Mouse (Mus musculus) urinary bladder, adult 2 months (tissue): ENCODE results near the gene Gtf3c6. TPM values are rescaled to one million over a fixed set of nuclear protein-coding genes. Genes with fewer than 3 reads are reported as not detected.

Experiments
- DNase-seq: peaks from one replicate; pipeline ENCODE4 v3.0.0; 2022; ENCODE audit warnings: low spot score
- polyA plus RNA-seq: library from polyadenylated mRNA; depleted of rRNA; stranded (reverse); fragments of >200 nt; gene quantifications from 2 replicates; pipeline ENCODE4 v1.2.3, GENCODE M21; 2012; rRNA removed

Gene Gtf3c6
- polyA plus RNA-seq, 1 experiment: 24.5 TPM

DNA sequence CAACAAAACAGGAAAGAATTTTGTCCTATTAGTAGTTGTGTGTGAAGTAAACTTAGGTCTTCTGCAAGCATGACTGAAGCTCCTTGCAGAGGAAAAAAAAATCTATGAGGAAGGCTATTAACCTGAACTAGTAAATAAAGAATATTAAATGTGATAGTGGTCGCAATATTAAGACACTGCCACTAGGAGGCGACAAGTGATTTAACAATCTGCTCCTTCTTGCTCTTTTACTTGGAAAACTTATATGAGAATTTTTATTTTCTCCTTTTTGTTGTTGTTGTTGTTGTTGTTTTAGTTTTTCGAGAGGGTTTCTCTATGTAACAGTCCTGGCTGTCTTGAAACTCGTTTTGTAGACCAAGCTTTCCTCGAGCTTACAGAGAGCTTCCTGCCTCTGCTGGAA lies 1.1 kb upstream of the Gtf3c6 start:
- no peak for DNase-seq

DNA sequence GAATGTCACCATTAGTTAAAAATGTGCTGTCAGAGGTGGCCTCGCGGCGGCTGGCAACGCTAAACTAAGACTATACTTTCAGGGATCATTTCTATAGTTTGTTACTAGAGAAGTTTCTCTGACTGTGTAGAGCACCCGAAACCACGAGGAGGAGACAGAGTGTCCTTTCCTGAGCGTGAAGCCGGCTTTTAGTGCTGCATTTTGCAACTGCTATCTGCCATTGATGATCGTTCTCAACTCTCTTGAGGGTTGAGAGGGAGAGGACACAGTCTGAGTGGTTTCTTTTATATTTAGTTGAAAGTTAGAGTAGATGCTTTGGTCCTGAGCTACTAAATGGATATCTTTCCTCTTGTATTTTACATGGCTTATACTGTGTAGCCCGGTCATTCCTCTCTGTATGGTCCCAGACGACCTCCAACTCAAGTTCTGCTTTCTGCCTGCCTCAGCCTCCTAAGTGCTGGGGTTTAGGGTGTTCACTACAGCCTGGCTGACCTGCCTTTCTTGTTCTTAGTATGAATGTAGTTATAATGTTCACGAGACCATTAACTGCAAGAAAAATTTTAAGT lies 576 bp upstream of the Gtf3c6 start:
- no peak for DNase-seq

DNA sequence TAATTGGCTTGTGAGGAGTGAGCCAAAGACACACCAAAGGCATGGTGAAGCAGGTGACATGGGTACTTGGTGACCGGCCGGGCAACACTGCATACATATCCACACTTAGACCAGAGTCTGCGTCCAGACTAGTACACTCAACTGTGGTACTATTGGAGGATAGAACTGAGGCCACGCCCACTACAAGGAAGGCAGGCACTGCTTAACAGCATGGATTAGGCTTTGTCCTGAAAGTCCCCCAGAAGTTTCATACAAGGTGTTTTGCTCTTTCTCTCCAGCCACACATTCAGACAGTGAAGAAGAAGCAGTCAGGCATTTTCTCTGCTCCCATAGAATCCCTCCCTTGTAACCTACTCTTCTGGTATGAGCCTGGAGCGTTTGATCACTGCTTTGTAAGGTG lies 1.2 kb downstream of the Gtf3c6 start:
- DNase-seq: no peak

DNA sequence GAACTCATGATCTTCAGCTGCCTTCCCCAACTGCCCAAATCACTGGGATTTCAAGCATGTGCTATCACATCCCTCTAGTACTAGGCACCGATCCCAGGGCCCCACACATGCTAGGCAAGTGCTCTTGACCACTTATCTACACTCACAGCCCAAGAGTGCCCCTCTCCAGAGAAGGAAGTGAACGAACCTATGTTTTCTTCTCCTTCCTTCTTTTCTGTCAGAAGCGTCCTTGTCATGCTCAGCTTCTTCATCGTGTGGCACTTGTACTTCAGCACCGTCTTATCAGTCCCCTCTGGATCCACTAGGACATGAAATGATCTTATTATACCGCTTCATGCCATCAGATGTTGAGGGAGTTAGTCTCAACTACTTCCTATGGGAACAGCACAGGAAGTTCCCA lies 6.9 kb downstream of the Gtf3c6 start:
- DNase-seq: no peak

DNA sequence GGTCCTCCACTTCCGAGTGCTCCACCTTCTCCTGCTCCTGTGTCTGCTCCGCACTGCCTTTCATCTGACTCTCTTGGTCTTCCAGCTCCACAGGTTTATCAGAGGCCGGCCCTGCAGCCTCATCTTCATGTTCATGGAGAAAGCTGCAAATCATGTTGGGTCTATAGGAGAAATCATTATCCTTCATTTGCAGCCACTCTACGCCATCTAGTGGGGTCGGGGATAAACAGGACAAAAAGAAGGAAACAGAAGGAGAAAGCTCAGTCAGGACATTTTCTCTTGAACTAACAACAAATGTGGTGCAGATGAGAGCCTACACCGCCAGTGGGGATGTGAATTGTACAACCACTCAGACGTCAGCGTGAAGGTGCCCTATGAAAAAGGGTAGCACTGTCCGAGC lies 8.3 kb downstream of the Gtf3c6 start:
- DNase-seq: no peak

DNA sequence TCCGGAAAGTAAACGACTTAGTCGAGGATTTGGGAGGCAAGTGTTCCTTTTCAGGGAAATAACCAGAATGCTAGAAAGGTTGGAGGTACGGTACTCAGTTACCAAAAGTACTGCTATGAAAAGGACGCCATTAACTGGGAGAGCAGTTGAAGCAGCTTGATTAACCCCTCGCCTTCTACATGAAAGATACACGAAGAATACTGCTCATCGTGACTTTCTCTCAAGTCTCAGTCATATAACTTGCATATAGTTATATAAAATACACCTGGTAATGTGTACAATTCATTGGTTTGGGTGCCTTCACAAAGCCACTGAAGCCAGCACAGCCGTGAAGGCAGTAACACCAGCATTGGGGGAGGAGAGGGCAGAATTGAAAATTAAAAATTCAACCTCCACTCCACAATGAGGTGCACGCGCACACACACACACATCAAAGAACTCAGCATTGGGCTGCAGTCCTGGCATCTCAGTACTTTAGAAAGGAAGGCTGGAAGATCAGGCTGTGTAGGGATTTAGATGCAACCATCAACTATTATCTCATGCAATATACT lies 10.7 kb downstream of the Gtf3c6 start:
- DNase-seq: no peak

DNA sequence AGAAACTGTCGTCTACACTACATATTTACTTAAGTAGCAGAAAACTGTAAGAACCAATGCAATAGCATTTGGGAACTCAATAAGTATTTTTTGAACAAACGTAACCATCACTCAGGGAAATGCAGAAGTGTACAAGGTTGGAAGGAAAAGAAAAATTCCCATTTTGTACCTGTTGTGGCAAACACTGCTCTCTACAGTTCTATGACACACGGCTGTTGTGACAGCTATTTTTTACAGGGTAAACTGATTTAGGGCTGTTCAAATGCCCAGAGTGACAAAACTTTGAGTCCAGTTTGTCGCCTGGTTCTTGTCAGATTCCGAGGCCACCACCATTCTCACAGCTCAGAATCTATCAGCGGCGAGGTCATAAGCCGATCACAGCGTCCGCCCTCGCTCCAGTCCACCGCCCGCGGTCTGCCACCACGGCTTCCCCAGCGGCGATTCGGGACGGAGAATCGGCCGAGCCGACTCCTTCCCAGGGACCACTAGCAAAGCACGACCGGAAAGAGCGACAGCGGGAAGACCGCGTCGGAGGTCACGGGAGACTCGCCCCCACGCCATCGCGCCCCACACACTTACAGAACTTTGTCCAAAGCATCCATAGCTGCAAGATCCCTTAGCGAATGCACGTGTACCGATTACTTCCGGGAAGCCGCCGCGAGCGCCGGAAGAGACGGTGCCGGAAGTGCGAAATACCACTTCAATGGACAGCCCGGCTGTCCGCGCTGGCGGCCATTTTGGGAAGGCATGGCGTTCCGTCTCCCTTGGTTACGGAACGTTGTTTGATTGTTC lies 11.3 kb downstream of the Gtf3c6 start, which contains the start of gene Rpf2:
Gene Rpf2 (minus strand): TSS at position 663 of the 792 bp plus-strand sequence.
- DNase-seq: peak; percentile 50

DNA sequence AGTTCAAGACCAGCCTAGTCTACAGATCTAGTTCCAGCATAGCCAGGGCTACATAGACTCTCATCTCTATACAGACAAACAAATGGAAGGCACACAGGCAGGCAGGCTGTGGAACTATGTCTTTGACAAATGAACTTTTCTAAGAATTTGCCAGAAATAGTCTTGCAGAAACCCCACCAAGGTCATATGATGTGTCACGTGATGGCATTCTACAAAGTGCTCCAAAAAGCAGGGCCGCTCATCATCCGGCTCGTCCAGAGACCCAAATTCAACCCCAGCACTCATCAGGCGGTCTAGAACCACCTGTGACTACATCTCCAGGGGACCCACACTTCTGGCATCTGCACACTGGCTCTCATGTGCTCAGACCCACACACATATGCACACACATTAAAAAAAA lies 20.1 kb downstream of the Gtf3c6 start:
- DNase-seq: no peak

DNA sequence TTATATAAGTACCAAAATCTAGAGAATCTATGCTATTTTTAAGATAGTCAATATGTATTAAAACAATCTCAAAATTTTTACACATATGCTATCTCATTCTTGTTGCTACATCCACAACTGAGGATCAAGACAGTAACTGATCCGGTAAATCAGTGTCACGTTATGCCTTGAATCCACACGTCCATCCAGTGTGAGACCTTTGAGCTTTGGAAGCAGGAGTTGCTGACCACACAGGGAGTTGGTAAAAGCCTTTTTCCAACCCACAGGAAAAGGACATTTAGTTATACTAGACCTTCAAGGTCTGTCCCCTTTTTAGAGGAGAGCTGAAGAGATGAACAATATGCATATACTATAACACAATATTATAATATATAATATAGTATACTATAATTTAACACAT lies 24.7 kb downstream of the Gtf3c6 start:
- no peak for DNase-seq

DNA sequence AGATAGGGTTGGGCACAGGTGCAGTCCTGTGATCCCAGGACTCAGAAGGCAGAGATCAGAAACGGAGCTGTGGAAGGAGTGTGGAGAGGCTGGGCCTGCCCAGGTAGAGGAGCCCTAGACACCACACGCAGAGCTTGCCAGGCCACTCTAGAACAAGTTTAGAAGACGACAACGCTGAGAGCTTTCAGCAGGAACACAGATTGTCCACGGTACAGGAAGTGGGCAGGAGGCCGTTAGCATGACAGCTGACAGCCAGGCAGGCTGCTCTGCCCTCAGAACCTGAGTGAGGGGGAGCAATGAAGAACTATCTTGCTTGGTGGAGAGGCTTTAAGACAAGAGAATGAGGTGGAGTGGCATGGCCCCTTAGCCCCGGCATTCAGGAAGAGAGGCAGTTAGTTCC lies 25.5 kb downstream of the Gtf3c6 start:
- DNase-seq: no peak

DNA sequence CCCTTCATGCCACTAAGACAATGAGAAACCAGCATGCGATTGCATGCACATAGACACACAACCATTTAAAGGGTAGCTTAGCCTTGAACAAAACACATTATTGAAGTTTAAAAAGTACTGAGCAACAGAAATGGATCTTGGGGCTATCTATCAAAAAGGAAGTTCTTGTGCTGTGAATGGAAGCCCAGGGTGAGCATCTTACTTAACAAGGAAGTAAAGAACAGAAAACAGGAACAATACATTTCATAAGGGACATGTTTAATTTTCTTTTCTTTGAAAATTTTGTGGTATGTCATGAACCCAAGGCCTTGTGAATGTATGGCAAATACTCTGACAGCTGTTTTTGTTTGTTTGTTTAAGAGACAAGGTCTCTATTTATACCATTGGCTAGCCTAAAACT lies 28.2 kb downstream of the Gtf3c6 start:
- DNase-seq: no peak

DNA sequence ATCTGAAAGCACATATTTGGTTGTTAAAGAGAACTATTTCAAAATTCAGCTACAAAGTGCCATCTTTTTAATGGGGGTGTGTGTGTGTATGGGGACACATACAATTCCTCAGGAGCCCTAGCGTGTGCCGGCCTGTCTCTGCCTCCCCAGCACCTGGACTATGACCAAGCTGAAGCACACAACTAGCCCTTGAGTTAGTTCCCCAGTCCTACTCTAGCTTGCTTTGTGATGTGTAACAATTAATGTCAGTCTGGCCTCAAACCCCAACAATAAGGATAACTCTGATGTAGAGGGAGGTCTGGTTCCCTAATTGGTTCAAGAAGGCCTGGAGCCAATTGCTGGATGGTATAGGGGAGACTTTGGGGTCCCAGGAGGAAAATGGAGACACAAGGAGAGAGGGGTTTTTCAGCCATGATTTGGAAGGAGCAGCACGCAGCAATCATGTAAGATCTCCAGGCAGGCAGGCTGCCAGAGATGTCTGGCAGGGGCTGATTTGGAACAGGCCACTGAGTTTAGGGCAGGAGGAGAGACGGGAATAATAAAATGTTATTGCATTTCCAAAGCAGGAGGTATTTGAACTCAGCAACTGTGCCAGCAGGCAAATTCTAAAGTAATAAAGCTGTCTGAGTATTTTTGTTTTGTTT lies 30.1 kb downstream of the Gtf3c6 start:
- no peak for DNase-seq

DNA sequence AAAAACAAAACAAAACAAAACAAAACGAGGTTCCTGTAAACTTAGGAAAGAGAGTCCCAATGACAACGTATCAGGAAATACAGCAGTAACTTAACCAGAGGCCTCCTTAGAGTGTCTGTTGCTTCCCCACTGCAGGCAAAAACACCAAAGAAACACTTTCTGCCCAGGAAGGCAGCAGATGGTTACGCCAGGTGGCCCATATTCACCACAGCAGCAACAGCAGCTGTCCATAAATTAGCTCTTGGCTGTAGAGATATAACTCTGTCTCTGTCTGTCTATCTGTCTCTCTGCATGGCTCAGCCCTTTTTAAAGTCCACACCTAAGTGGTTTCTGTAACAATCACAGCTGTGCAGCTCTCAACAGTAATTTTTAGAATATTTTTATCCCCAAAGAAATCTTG lies 39.0 kb downstream of the Gtf3c6 start:
- no peak for DNase-seq

DNA sequence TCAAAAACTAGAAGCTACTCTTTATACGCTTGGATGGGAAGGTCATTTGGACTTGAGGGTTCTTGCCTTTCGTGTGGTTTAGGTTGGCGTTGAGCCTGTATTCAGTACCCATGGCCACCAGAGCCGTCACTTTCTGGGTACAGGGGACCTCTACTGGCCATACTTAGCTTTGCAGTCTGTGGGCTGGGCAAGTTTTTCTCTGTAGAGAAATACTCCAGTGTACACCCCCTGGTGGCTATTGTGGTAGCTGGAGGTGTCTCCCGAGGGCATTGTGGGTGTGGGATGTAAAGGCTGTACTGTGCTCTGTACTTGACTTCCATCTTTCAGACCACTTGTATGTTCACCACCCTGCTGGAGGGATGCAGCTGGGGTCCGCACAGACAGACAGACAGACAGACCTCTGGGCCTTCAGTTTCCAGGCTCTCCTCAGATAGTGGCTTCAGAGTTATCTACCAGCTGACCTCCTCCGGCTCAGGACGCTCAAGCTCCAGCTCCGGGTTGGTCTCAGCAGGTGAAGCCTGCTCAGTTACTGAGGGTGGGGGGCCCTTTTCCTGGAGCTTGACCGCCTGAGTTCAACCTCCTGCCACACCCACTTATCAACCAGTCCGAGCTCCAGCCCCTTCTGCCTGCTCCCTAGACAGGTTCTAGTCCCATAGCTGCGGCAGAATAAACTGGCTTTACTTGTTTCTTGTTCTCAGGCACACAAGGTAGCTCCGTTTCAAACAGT lies 45.3 kb downstream of the Gtf3c6 start:
- peak; percentile 44 for DNase-seq

Other genes starting within 250 kb of the Gtf3c6 start
- gene Mfsd4b1, start 232.8 kb downstream of the Gtf3c6 start, polyA plus RNA-seq: 0.30 and 0.44 TPM in 2 replicates
- gene Slc16a10, start 115.8 kb downstream of the Gtf3c6 start, polyA plus RNA-seq: 10.9 and 13.4 TPM in 2 replicates
- gene Rpf2, start 11.1 kb downstream of the Gtf3c6 start, polyA plus RNA-seq: 16.7 and 17.9 TPM in 2 replicates
- gene Amd1, start 44.1 kb upstream of the Gtf3c6 start, polyA plus RNA-seq: 99.7 and 110 TPM in 2 replicates
- gene Cdk19, start 81.5 kb upstream of the Gtf3c6 start, polyA plus RNA-seq: 14.6 and 17.0 TPM in 2 replicates